Mouse (Mus musculus): Measurements from ENCODE around the gene Glb1l3. TPM values are rescaled to one million over a fixed set of nuclear protein-coding genes. Genes with fewer than 3 reads are reported as not detected.

Gene Glb1l3
- polyA plus RNA-seq, 1 experiment: 0.03 TPM

GRCm38 (mm10) chr9:26798731-26799130 lies 62.0 kb downstream of the Glb1l3 start:
- no peak for DNase-seq
- Histone ChIP-seq H3K4me1 (ENCODE audit: control insufficient read depth, insufficient read depth, low read length) (no peaks in the 10 kb centered on the region), H3K27me3 (ENCODE audit: control insufficient read depth, insufficient read depth, low read length) (no peaks in the 10 kb centered on the region; the same call in 1 of the 2 replicates), H3K27ac (ENCODE audit: insufficient read depth, low read length) (no peak overlapping the region), H3K4me3 (replicated peaks; ENCODE audit: insufficient read depth, low read depth, low read length) (no peak overlapping the region)
- WGBS: 98% methylated on average over 1 of the region's 1 CpGs
- TF ChIP-seq POLR2A (IDR thresholded peaks at IDR 0.05; ENCODE audit: borderline replicate concordance, insufficient read depth, low read length) (no peak), CTCF (IDR thresholded peaks at IDR 0.05; ENCODE audit: borderline replicate concordance, insufficient read depth, low read depth, low read length) (no peak)

GRCm38 (mm10) chr9:26798205-26798604 lies 62.5 kb downstream of the Glb1l3 start:
- 94% methylated on average over 3 of the region's 3 CpGs for WGBS
- no peak for TF ChIP-seq POLR2A (IDR thresholded peaks at IDR 0.05; ENCODE audit: borderline replicate concordance, insufficient read depth, low read length)
- no peak for TF ChIP-seq CTCF (IDR thresholded peaks at IDR 0.05; ENCODE audit: borderline replicate concordance, insufficient read depth, low read depth, low read length)
- Histone ChIP-seq H3K27me3 (ENCODE audit: control insufficient read depth, insufficient read depth, low read length) (no peaks in the 10 kb centered on the region; the same call in 1 of the 2 replicates), H3K4me3 (replicated peaks; ENCODE audit: insufficient read depth, low read depth, low read length) (no peak overlapping the region), H3K4me1 (ENCODE audit: control insufficient read depth, insufficient read depth, low read length) (0 out of 2 replicates have a peak, but pooled peaks cover under 1% of the 10 kb centered on the region), H3K27ac (ENCODE audit: insufficient read depth, low read length) (no peak overlapping the region)
- no peak for DNase-seq

- H3K4me1 ChIP-seq (ENCODE audit: control insufficient read depth, insufficient read depth, low read length): peaks cover 5% of the 10 kb centered on the region
- TF ChIP-seq CTCF (IDR thresholded peaks at IDR 0.05; ENCODE audit: borderline replicate concordance, insufficient read depth, low read depth, low read length): no peak
- TF ChIP-seq POLR2A (IDR thresholded peaks at IDR 0.05; ENCODE audit: borderline replicate concordance, insufficient read depth, low read length): no peak
- H3K27me3 ChIP-seq (ENCODE audit: control insufficient read depth, insufficient read depth, low read length): no peaks in the 10 kb centered on the region; the same call in 1 of the 2 replicates
- no peak overlapping the region for H3K4me3 ChIP-seq (replicated peaks; ENCODE audit: insufficient read depth, low read depth, low read length)
- 13% methylated on average over 3 of the region's 3 CpGs for WGBS
- no peak overlapping the region for H3K27ac ChIP-seq (ENCODE audit: insufficient read depth, low read length)
- peak; percentile 24 to 47 for DNase-seq
Observed at GRCm38 (mm10) chr9:26792829-26793228, 67.9 kb downstream of the Glb1l3 start.

GRCm38 (mm10) chr9:26783414-26783975 lies 77.2 kb downstream of the Glb1l3 start:
- H3K4me3 ChIP-seq (replicated peaks; ENCODE audit: insufficient read depth, low read depth, low read length): no peak overlapping the region
- H3K4me1 ChIP-seq (ENCODE audit: control insufficient read depth, insufficient read depth, low read length): no peaks in the 10 kb centered on the region
- WGBS: 72% methylated on average over 7 of the region's 7 CpGs
- no peak overlapping the region for H3K27ac ChIP-seq (ENCODE audit: insufficient read depth, low read length)
- H3K27me3 ChIP-seq (ENCODE audit: control insufficient read depth, insufficient read depth, low read length): no peaks in the 10 kb centered on the region
- no peak for DNase-seq
- no peak for TF ChIP-seq CTCF (IDR thresholded peaks at IDR 0.05; ENCODE audit: borderline replicate concordance, insufficient read depth, low read depth, low read length)
- TF ChIP-seq POLR2A (IDR thresholded peaks at IDR 0.05; ENCODE audit: borderline replicate concordance, insufficient read depth, low read length): no peak

- H3K4me3 ChIP-seq (replicated peaks; ENCODE audit: insufficient read depth, low read depth, low read length): no peak overlapping the region
- WGBS: 86% methylated on average over 7 of the region's 7 CpGs
- no peak overlapping the region for H3K27ac ChIP-seq (ENCODE audit: insufficient read depth, low read length)
- TF ChIP-seq POLR2A (IDR thresholded peaks at IDR 0.05; ENCODE audit: borderline replicate concordance, insufficient read depth, low read length) (no peak), CTCF (IDR thresholded peaks at IDR 0.05; ENCODE audit: borderline replicate concordance, insufficient read depth, low read depth, low read length) (no peak)
- no peaks in the 10 kb centered on the region for H3K4me1 ChIP-seq (ENCODE audit: control insufficient read depth, insufficient read depth, low read length)
- no peaks in the 10 kb centered on the region for H3K27me3 ChIP-seq (ENCODE audit: control insufficient read depth, insufficient read depth, low read length)
- DNase-seq: no peak
Observed at GRCm38 (mm10) chr9:26778421-26778820, 82.3 kb downstream of the Glb1l3 start.

GRCm38 (mm10) chr9:26776122-26776902 lies 84.4 kb downstream of the Glb1l3 start:
- DNase-seq: peak in 1 of 2 experiments; percentile 46
- 60% methylated on average over 6 of the region's 6 CpGs for WGBS
- no peak overlapping the region for H3K27ac ChIP-seq (ENCODE audit: insufficient read depth, low read length)
- no peak overlapping the region for H3K4me3 ChIP-seq (replicated peaks; ENCODE audit: insufficient read depth, low read depth, low read length)
- H3K27me3 ChIP-seq (ENCODE audit: control insufficient read depth, insufficient read depth, low read length): no peaks in the 10 kb centered on the region
- TF ChIP-seq POLR2A (IDR thresholded peaks at IDR 0.05; ENCODE audit: borderline replicate concordance, insufficient read depth, low read length): no peak
- TF ChIP-seq CTCF (IDR thresholded peaks at IDR 0.05; ENCODE audit: borderline replicate concordance, insufficient read depth, low read depth, low read length): peak; percentile 67
- H3K4me1 ChIP-seq (ENCODE audit: control insufficient read depth, insufficient read depth, low read length): no peaks in the 10 kb centered on the region

- WGBS: 79% methylated on average over 2 of the region's 2 CpGs
- H3K27ac ChIP-seq (ENCODE audit: insufficient read depth, low read length): no peak overlapping the region
- no peak for TF ChIP-seq CTCF (IDR thresholded peaks at IDR 0.05; ENCODE audit: borderline replicate concordance, insufficient read depth, low read depth, low read length)
- no peak for TF ChIP-seq POLR2A (IDR thresholded peaks at IDR 0.05; ENCODE audit: borderline replicate concordance, insufficient read depth, low read length)
- H3K4me1 ChIP-seq (ENCODE audit: control insufficient read depth, insufficient read depth, low read length): no peaks in the 10 kb centered on the region
- DNase-seq: no peak
- H3K4me3 ChIP-seq (replicated peaks; ENCODE audit: insufficient read depth, low read depth, low read length): no peak overlapping the region
- H3K27me3 ChIP-seq (ENCODE audit: control insufficient read depth, insufficient read depth, low read length): no peaks in the 10 kb centered on the region
Observed at GRCm38 (mm10) chr9:26775700-26776099, 85.0 kb downstream of the Glb1l3 start.

- DNase-seq: no peak
- no peak for TF ChIP-seq CTCF (IDR thresholded peaks at IDR 0.05; ENCODE audit: borderline replicate concordance, insufficient read depth, low read depth, low read length)
- TF ChIP-seq POLR2A (IDR thresholded peaks at IDR 0.05; ENCODE audit: borderline replicate concordance, insufficient read depth, low read length): no peak
- 93% methylated on average over 3 of the region's 3 CpGs for WGBS
- Histone ChIP-seq H3K27ac (ENCODE audit: insufficient read depth, low read length) (no peak overlapping the region), H3K27me3 (ENCODE audit: control insufficient read depth, insufficient read depth, low read length) (no peaks in the 10 kb centered on the region), H3K4me3 (replicated peaks; ENCODE audit: insufficient read depth, low read depth, low read length) (no peak overlapping the region), H3K4me1 (ENCODE audit: control insufficient read depth, insufficient read depth, low read length) (no peaks in the 10 kb centered on the region)
Observed at GRCm38 (mm10) chr9:26768181-26768580, 92.5 kb downstream of the Glb1l3 start.

Other genes with a start within 250 kb of the Glb1l3 start
- 76.0 and 81.2 TPM in 2 replicates for gene B3gat1, start 127.2 kb downstream of the Glb1l3 start, polyA plus RNA-seq (2012; rRNA removed)
- gene Glb1l2, start 54.4 kb downstream of the Glb1l3 start, polyA plus RNA-seq (2012; rRNA removed): 0.64 and 1.2 TPM in 2 replicates
- 0.14 TPM in 1 of 2 replicates, not detected in the other for gene Gm1110, start 62.2 kb upstream of the Glb1l3 start, polyA plus RNA-seq (2012; rRNA removed)
- 45.0 and 49.9 TPM in 2 replicates for gene Acad8, start 138.7 kb upstream of the Glb1l3 start, polyA plus RNA-seq (2012; rRNA removed)
- gene Thyn1, start 138.8 kb upstream of the Glb1l3 start, polyA plus RNA-seq (2012; rRNA removed): 93.5 and 104 TPM in 2 replicates
- 87.5 and 95.5 TPM in 2 replicates for gene Vps26b, start 169.2 kb upstream of the Glb1l3 start, polyA plus RNA-seq (2012; rRNA removed)
- 45.7 and 47.6 TPM in 2 replicates for gene Ncapd3, start 169.3 kb upstream of the Glb1l3 start, polyA plus RNA-seq (2012; rRNA removed)

Measured in cerebellum, adult 2 months (tissue).